Mouse (Mus musculus): Measurements from ENCODE around the gene Sp4. TPM values are rescaled to one million over a fixed set of nuclear protein-coding genes. Genes with fewer than 3 reads are reported as not detected.

Sp4 gene
- 0.53 and 1.1 TPM in 2 replicates for polyA plus RNA-seq (2012; rRNA removed; ENCODE audit: low replicate concordance)

GRCm38 (mm10) chr12:118301072-118301865 is at the start of gene Sp4:
TSS of gene Sp4 (minus strand) at chr12:118301440.

GRCm38 (mm10) chr12:118198386-118199093 is 102.7 kb downstream of the Sp4 start, which contains the start of gene Dnah11:
TSS of gene Dnah11 (minus strand) at chr12:118199043.

Other genes with a start within 250 kb of the Sp4 start
- gene Dnah11, start 102.4 kb downstream of the Sp4 start, polyA plus RNA-seq (2012; rRNA removed; ENCODE audit: low replicate concordance): not detected in 2 replicates